Mouse (Mus musculus): ENCODE data around the gene Selenow.
"Not testable (repeated sequence)": the region's sequence is repeated elsewhere in the genome, so short reads cannot be mapped to it uniquely, and the experiment has no call there.

Selenow gene

GRCm38 (mm10) chr7:15945721-15946536 is 23.7 kb upstream of the Selenow start, which contains the start of gene Nop53:
Gene Nop53 (minus strand): TSS chr7:15946074.
- DNase-seq = peak; percentile 96

GRCm38 (mm10) chr7:15945211-15945610 is 23.0 kb upstream of the Selenow start:
- DNase-seq = peak; percentile 62

GRCm38 (mm10) chr7:15944311-15944710 is 22.1 kb upstream of the Selenow start:
- no peak for DNase-seq

GRCm38 (mm10) chr7:15938621-15939020 is 16.4 kb upstream of the Selenow start:
- DNase-seq = no peak

- DNase-seq = no peak
Observed at GRCm38 (mm10) chr7:15937491-15937890, 15.3 kb upstream of the Selenow start.

- no peak for DNase-seq
Observed at GRCm38 (mm10) chr7:15933437-15934359, 11.5 kb upstream of the Selenow start.

GRCm38 (mm10) chr7:15931635-15932034 is 9.4 kb upstream of the Selenow start:
- no peak for DNase-seq

GRCm38 (mm10) chr7:15930543-15930942 is 8.3 kb upstream of the Selenow start:
- DNase-seq = no peak

GRCm38 (mm10) chr7:15929910-15930309 is 7.7 kb upstream of the Selenow start:
- no peak for DNase-seq

GRCm38 (mm10) chr7:15921796-15922195 is 406 bp downstream of the Selenow start:
- no peak for DNase-seq

GRCm38 (mm10) chr7:15920645-15921190 is 1.5 kb downstream of the Selenow start:
- no peak for DNase-seq

GRCm38 (mm10) chr7:15919947-15920346 is 2.3 kb downstream of the Selenow start:
- no peak for DNase-seq

- DNase-seq = no peak
Observed at GRCm38 (mm10) chr7:15918371-15918770, 3.8 kb downstream of the Selenow start.

- no peak for DNase-seq
Observed at GRCm38 (mm10) chr7:15916996-15917395, 5.2 kb downstream of the Selenow start.

GRCm38 (mm10) chr7:15916134-15916723 is 6.0 kb downstream of the Selenow start:
- no peak for DNase-seq

GRCm38 (mm10) chr7:15915695-15916094 is 6.5 kb downstream of the Selenow start:
- DNase-seq = not testable (repeated sequence)

GRCm38 (mm10) chr7:15914751-15915150 is 7.5 kb downstream of the Selenow start:
- DNase-seq = no peak

GRCm38 (mm10) chr7:15914252-15914651 is 8.0 kb downstream of the Selenow start:
- DNase-seq = no peak

- peak; percentile 52 for DNase-seq
Observed at GRCm38 (mm10) chr7:15912183-15912582, 10.0 kb downstream of the Selenow start.

- DNase-seq = no peak
Observed at GRCm38 (mm10) chr7:15910521-15910920, 11.7 kb downstream of the Selenow start.

- DNase-seq = no peak
Observed at GRCm38 (mm10) chr7:15907971-15908590, 14.1 kb downstream of the Selenow start.

GRCm38 (mm10) chr7:15906602-15907001 is 15.6 kb downstream of the Selenow start:
- no peak for DNase-seq
